Mouse (Mus musculus) adrenal gland, postnatal 36 days (tissue): ENCODE data around the gene Mrps18a. TPM values are rescaled to one million over a fixed set of nuclear protein-coding genes. Genes with fewer than 3 reads are reported as not detected.

Experiments
- DNase-seq, 2 experiments: peaks; one replicate each; pipeline ENCODE4 v3.0.0; 2021; ENCODE audit warnings: mixed read lengths in 1 of 2
- total RNA-seq, 2 experiments: library from RNA; stranded (reverse); gene quantifications; 2 replicates each; pipeline ENCODE4 v1.2.3; 2021

Gene Mrps18a
- total RNA-seq, 2 experiments from 2014 or later, result 99.1 to 106 TPM

GRCm38 (mm10) chr17:46098525-46098924, 12.3 kb upstream of the Mrps18a start:
- DNase-seq, result no peak

- no peak for DNase-seq
Measured at GRCm38 (mm10) chr17:46101906-46102305, 8.9 kb upstream of the Mrps18a start.

- no peak for DNase-seq
Measured at GRCm38 (mm10) chr17:46102608-46103159, 8.1 kb upstream of the Mrps18a start.

- peak; percentile 13 to 31 for DNase-seq
Measured at GRCm38 (mm10) chr17:46104487-46104886, 6.3 kb upstream of the Mrps18a start.

- no peak for DNase-seq
Measured at GRCm38 (mm10) chr17:46108286-46108685, 2.5 kb upstream of the Mrps18a start.

- no peak for DNase-seq
Measured at GRCm38 (mm10) chr17:46115489-46115888, 4.7 kb downstream of the Mrps18a start.

GRCm38 (mm10) chr17:46116138-46116537, 5.4 kb downstream of the Mrps18a start:
- no peak for DNase-seq

GRCm38 (mm10) chr17:46116881-46117280, 6.1 kb downstream of the Mrps18a start:
- DNase-seq, result no peak

- peak in 1 of 2 experiments; percentile 46 for DNase-seq
Measured at GRCm38 (mm10) chr17:46117623-46118422, 7.0 kb downstream of the Mrps18a start.

- DNase-seq, result no peak
Measured at GRCm38 (mm10) chr17:46118423-46118850, 7.7 kb downstream of the Mrps18a start.

- DNase-seq, result no peak
Measured at GRCm38 (mm10) chr17:46119641-46120040, 8.9 kb downstream of the Mrps18a start.

GRCm38 (mm10) chr17:46122791-46123190, 12.0 kb downstream of the Mrps18a start:
- DNase-seq, result no peak

- no peak for DNase-seq
Measured at GRCm38 (mm10) chr17:46123285-46123684, 12.5 kb downstream of the Mrps18a start.

GRCm38 (mm10) chr17:46123953-46124700, 13.3 kb downstream of the Mrps18a start:
- no peak for DNase-seq

GRCm38 (mm10) chr17:46126608-46127007, 15.8 kb downstream of the Mrps18a start:
- peak; percentile 72 to 73 for DNase-seq

- peak; percentile 49 to 61 for DNase-seq
Measured at GRCm38 (mm10) chr17:46127814-46128493, 17.2 kb downstream of the Mrps18a start.

- DNase-seq, result peak; percentile 23 to 49
Measured at GRCm38 (mm10) chr17:46129741-46130498, 19.1 kb downstream of the Mrps18a start.

GRCm38 (mm10) chr17:46132058-46132718, 21.4 kb downstream of the Mrps18a start:
- peak; percentile 83 to 86 for DNase-seq

- peak in 1 of 2 experiments; percentile 57 for DNase-seq
Measured at GRCm38 (mm10) chr17:46132862-46133261, 22.1 kb downstream of the Mrps18a start.

- peak; percentile 58 to 68 for DNase-seq
Measured at GRCm38 (mm10) chr17:46138563-46139236, 27.9 kb downstream of the Mrps18a start.
